Mouse (Mus musculus) mouse embryonic stem cell (cell line): Measurements from ENCODE around the gene Gstt2.

Experiments
- in situ Hi-C, 2 experiments: fragments of 300-500 bp; cut with MboI; formaldehyde crosslinking; loops; 1 replicate in 1 of 2; 3 replicates in 1 of 2; pipeline ENCODE4 v1.14.3; 2019 to 2020; ENCODE audit warnings: low sequenced_read_pairs in 2 of 2, low pct_unique_long_range_greater_than_20kb in 1 of 2, mixed read lengths in 1 of 2; ENCODE audit not compliant: unreplicated experiment in 1 of 2

Gstt2 gene

GRCm38 (mm10) chr10:75857598-75857997, 20.4 kb upstream of the Gstt2 start:
- in situ Hi-C loops: loop anchor here in 1 of 2 experiments (10.0 kb wide), 1 partner anchor 113 kb away; no protein-coding TSS in a partner anchor

GRCm38 (mm10) chr10:75856976-75857375, 19.8 kb upstream of the Gstt2 start:
- in situ Hi-C loops: loop anchor here in 1 of 2 experiments (10.0 kb wide), 1 partner anchor 112 kb away; no protein-coding TSS in a partner anchor

GRCm38 (mm10) chr10:75856155-75856907, 19.1 kb upstream of the Gstt2 start:
- in situ Hi-C loops: loop anchor here in 1 of 2 experiments (10.0 kb wide), 1 partner anchor 112 kb away; no protein-coding TSS in a partner anchor

GRCm38 (mm10) chr10:75855416-75855981, 18.3 kb upstream of the Gstt2 start:
- in situ Hi-C loops: loop anchor here in 1 of 2 experiments (10.0 kb wide), 1 partner anchor 111 kb away; no protein-coding TSS in a partner anchor

GRCm38 (mm10) chr10:75854791-75855190, 17.6 kb upstream of the Gstt2 start:
- in situ Hi-C loops: loop anchor here in 1 of 2 experiments (10.0 kb wide), 1 partner anchor 110 kb away; no protein-coding TSS in a partner anchor

GRCm38 (mm10) chr10:75854096-75854495, 16.9 kb upstream of the Gstt2 start:
- in situ Hi-C loops: loop anchor here in 1 of 2 experiments (10.0 kb wide), 1 partner anchor 109 kb away; no protein-coding TSS in a partner anchor

GRCm38 (mm10) chr10:75853452-75853851, 16.2 kb upstream of the Gstt2 start:
- in situ Hi-C loops: loop anchor here in 1 of 2 experiments (10.0 kb wide), 1 partner anchor 109 kb away; no protein-coding TSS in a partner anchor

- in situ Hi-C loops: loop anchor here in 1 of 2 experiments (10.0 kb wide), 1 partner anchor 108 kb away; no protein-coding TSS in a partner anchor
Observed at GRCm38 (mm10) chr10:75852539-75853125, 15.4 kb upstream of the Gstt2 start.

GRCm38 (mm10) chr10:75851681-75852080, 14.5 kb upstream of the Gstt2 start:
- in situ Hi-C loops: loop anchor here in 1 of 2 experiments (10.0 kb wide), 1 partner anchor 107 kb away; no protein-coding TSS in a partner anchor

- in situ Hi-C loops: loop anchor here in 1 of 2 experiments (10.0 kb wide), 1 partner anchor 106 kb away; no protein-coding TSS in a partner anchor
Observed at GRCm38 (mm10) chr10:75851076-75851475, 13.9 kb upstream of the Gstt2 start.

GRCm38 (mm10) chr10:75848382-75848781, 11.2 kb upstream of the Gstt2 start:
- in situ Hi-C loops: loop anchor here in 1 of 2 experiments (10.0 kb wide), 1 partner anchor 264 kb away; the partner anchor contains the start of gene Ggt5

- in situ Hi-C loops: loop anchor here in 1 of 2 experiments (10.0 kb wide), 1 partner anchor 261 kb away; the partner anchor contains the start of gene Ggt5
Observed at GRCm38 (mm10) chr10:75845306-75845930, 8.2 kb upstream of the Gstt2 start.

- in situ Hi-C loops: loop anchor here in 1 of 2 experiments (10.0 kb wide), 1 partner anchor 260 kb away; the partner anchor contains the start of gene Ggt5
Observed at GRCm38 (mm10) chr10:75844800-75845199, 7.6 kb upstream of the Gstt2 start.

- in situ Hi-C loops: loop anchor here in 1 of 2 experiments (10.0 kb wide), 1 partner anchor 259 kb away; the partner anchor contains the start of gene Ggt5
Observed at GRCm38 (mm10) chr10:75843898-75844297, 6.7 kb upstream of the Gstt2 start.

GRCm38 (mm10) chr10:75839092-75839491, 1.9 kb upstream of the Gstt2 start:
- in situ Hi-C loops: no loop called here

- in situ Hi-C loops: no loop called here
Observed at GRCm38 (mm10) chr10:75835761-75836531, 1.3 kb downstream of the Gstt2 start.

- in situ Hi-C loops: no loop called here
Observed at GRCm38 (mm10) chr10:75835307-75835706, 1.9 kb downstream of the Gstt2 start.
